Mouse (Mus musculus) heart, embryonic 16.5 days (tissue): ENCODE results near the gene Arhgap9. TPM values are rescaled to one million over a fixed set of nuclear protein-coding genes. Genes with fewer than 3 reads are reported as not detected.
A peak's percentile ranks its signal among the peaks of the same experiment; 100 is the strongest.

Experiments
- ATAC-seq: fragments of 200-750 bp; cut with Nextera tagmentation; replicated peaks from 2 replicates; pipeline ENCODE4 v1.8.0; 2017; ENCODE audit warnings: moderate number of reproducible peaks; ENCODE audit not compliant: insufficient read depth, low FRiP score; ENCODE audit errors: extremely low read depth
- H3K27ac ChIP-seq: fragments of 300-500 bp; sonication (generic); 2 replicates; pipeline ENCODE4 v1.5.1; 2014; ENCODE audit warnings: mild to moderate bottlenecking, low read length, control low read depth, moderate library complexity
- H3K27me3 ChIP-seq: fragments of 300-500 bp; sonication (generic); 2 replicates; pipeline ENCODE4 v1.6.1; 2014; ENCODE audit warnings: low read length, mixed read lengths; ENCODE audit not compliant: control insufficient read depth, insufficient read depth
- H3K36me3 ChIP-seq: fragments of 300-500 bp; sonication (generic); 2 replicates; pipeline ENCODE4 v1.6.1; 2014; ENCODE audit not compliant: control insufficient read depth, insufficient read depth
- H3K4me1 ChIP-seq: fragments of 300-500 bp; sonication (generic); 2 replicates; pipeline ENCODE4 v1.6.1; 2014; ENCODE audit warnings: low read length, mixed read lengths; ENCODE audit not compliant: control insufficient read depth, insufficient read depth
- H3K4me2 ChIP-seq: fragments of 300-500 bp; sonication (generic); 2 replicates; pipeline ENCODE4 v1.6.1; 2014; ENCODE audit warnings: low read depth, mild to moderate bottlenecking, control low read depth, low read length
- H3K4me3 ChIP-seq: fragments of 300-500 bp; sonication (generic); 2 replicates; pipeline ENCODE4 v1.5.1; 2014; ENCODE audit warnings: mild to moderate bottlenecking, control low read depth, low read length
- H3K9ac ChIP-seq: fragments of 300-500 bp; sonication (generic); 2 replicates; pipeline ENCODE4 v1.6.1; 2014; ENCODE audit warnings: low read length, control low read depth
- H3K9me3 ChIP-seq: fragments of 300-500 bp; sonication (generic); replicated peaks from 2 replicates; pipeline ENCODE4 v1.6.1; 2016; ENCODE audit warnings: low read length; ENCODE audit not compliant: control insufficient read depth
- WGBS: fragments of 180-500 bp; shearing (Covaris S2); extraction: QIAGEN DNeasy Blood & Tissue Kit; methylation state at CpG from one replicate; pipeline ENCODE4 v1.1.7; 2014; 5-methylcytosine and 5-hydroxymethylcytosine counted together
- polyA plus RNA-seq: library from polyadenylated mRNA; unstranded; fragments of >200 nt; fragmentation: Nextera tagmentation; extraction: Ambion mirVana; gene quantifications from 2 replicates; pipeline ENCODE4 v1.2.1, GENCODE M21; 2015

Gene Arhgap9
- polyA plus RNA-seq, 1 experiment from 2014 or later = 15.9 TPM

- 38% methylated on average over 14 of the region's 14 CpGs for WGBS
- H3K9ac ChIP-seq = peak overlapping the region; percentile 66
- peaks cover 11% of the 10 kb centered on the region for H3K4me1 ChIP-seq
- H3K27ac ChIP-seq = 0 out of 2 replicates have a peak overlapping the region, but pooled peaks have one; percentile 45
- no peaks in the 10 kb centered on the region for H3K36me3 ChIP-seq
- peak overlapping the region; percentile 82 for H3K4me2 ChIP-seq
- peaks cover 3% of the 10 kb centered on the region; the same call in 1 of the 2 replicates for H3K9me3 ChIP-seq
- peak overlapping the region; percentile 56 for H3K4me3 ChIP-seq
- ATAC-seq = peak; percentile 34; the same call in 1 of the 2 replicates
- peaks cover 39% of the 10 kb centered on the region for H3K27me3 ChIP-seq
Observed at GRCm38 (mm10) chr10:127325454-127326016, 3.8 kb downstream of the Arhgap9 start.

- peaks cover 3% of the 10 kb centered on the region; the same call in 1 of the 2 replicates for H3K9me3 ChIP-seq
- peak overlapping the region; percentile 56 for H3K4me3 ChIP-seq
- H3K27me3 ChIP-seq = peaks cover 41% of the 10 kb centered on the region
- H3K4me2 ChIP-seq = peak overlapping the region; percentile 82
- WGBS = 1% methylated on average over 54 of the region's 54 CpGs
- H3K36me3 ChIP-seq = no peaks in the 10 kb centered on the region
- peaks cover 11% of the 10 kb centered on the region for H3K4me1 ChIP-seq
- peak overlapping the region; percentile 66 for H3K9ac ChIP-seq
- 0 out of 2 replicates have a peak overlapping the region, but pooled peaks have one; percentile 45 for H3K27ac ChIP-seq
- ATAC-seq = 0 out of 2 replicates have a peak, but pooled peaks have one; percentile 24
Observed at GRCm38 (mm10) chr10:127326017-127326801, 4.4 kb downstream of the Arhgap9 start.

DNA sequence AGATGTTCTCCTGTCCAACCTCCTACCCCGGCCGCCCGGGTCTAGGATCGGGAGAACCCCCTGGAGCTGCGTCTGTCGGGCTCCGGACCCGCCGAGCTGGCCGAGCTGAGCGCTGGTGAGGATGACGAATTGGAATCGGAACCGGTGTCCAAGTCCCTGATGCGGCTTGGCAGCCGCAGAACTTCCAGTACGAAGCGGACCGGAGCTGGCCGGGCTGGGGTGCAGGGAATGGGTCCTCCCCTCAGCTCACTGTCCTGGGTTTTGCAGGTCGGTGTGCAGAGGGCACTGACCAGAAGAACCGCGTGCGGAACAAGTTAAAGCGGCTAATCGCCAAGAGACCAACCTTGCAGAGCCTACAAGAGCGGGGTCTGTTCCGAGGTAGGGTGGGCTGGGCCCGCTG is 5.1 kb downstream of the Arhgap9 start:
- Histone ChIP-seq H3K36me3 (no peaks in the 10 kb centered on the region), H3K27ac (no peak overlapping the region), H3K9me3 (peaks cover 3% of the 10 kb centered on the region; the same call in 1 of the 2 replicates), H3K9ac (peak overlapping the region; percentile 66), H3K4me3 (peak overlapping the region; percentile 56), H3K4me1 (peaks cover 11% of the 10 kb centered on the region), H3K4me2 (peak overlapping the region; percentile 82), H3K27me3 (peaks cover 41% of the 10 kb centered on the region)
- no peak for ATAC-seq
- 8% methylated on average over 29 of the region's 29 CpGs for WGBS

- H3K9ac ChIP-seq = no peak overlapping the region
- peaks cover 41% of the 10 kb centered on the region for H3K27me3 ChIP-seq
- H3K9me3 ChIP-seq = peaks cover 3% of the 10 kb centered on the region; the same call in 1 of the 2 replicates
- H3K4me3 ChIP-seq = no peak overlapping the region
- H3K36me3 ChIP-seq = no peaks in the 10 kb centered on the region
- no peak for ATAC-seq
- H3K27ac ChIP-seq = no peak overlapping the region
- H3K4me2 ChIP-seq = no peak overlapping the region
- WGBS = 49% methylated on average over 18 of the region's 18 CpGs
- peaks cover 11% of the 10 kb centered on the region for H3K4me1 ChIP-seq
Observed at GRCm38 (mm10) chr10:127327461-127328145, 5.8 kb downstream of the Arhgap9 start.

GRCm38 (mm10) chr10:127330212-127330611 is 8.4 kb downstream of the Arhgap9 start:
- Histone ChIP-seq H3K27me3 (peaks cover 35% of the 10 kb centered on the region), H3K9me3 (peaks cover 3% of the 10 kb centered on the region; the same call in 1 of the 2 replicates), H3K9ac (no peak overlapping the region), H3K4me2 (no peak overlapping the region), H3K4me3 (no peak overlapping the region), H3K27ac (no peak overlapping the region), H3K36me3 (no peaks in the 10 kb centered on the region), H3K4me1 (peaks cover 11% of the 10 kb centered on the region)
- no peak for ATAC-seq
- WGBS = 78% methylated on average over 7 of the region's 7 CpGs

- WGBS = 39% methylated on average over 29 of the region's 31 CpGs
- Histone ChIP-seq H3K27ac (no peak overlapping the region), H3K4me3 (no peak overlapping the region), H3K9me3 (no peaks in the 10 kb centered on the region; the same call in 1 of the 2 replicates), H3K36me3 (no peaks in the 10 kb centered on the region), H3K4me2 (peak overlapping the region; percentile 29; the same call in 1 of the 2 replicates), H3K4me1 (no peaks in the 10 kb centered on the region), H3K27me3 (peaks cover 21% of the 10 kb centered on the region), H3K9ac (no peak overlapping the region; the same call in 1 of the 2 replicates)
- ATAC-seq = no peak
Observed at GRCm38 (mm10) chr10:127332211-127332874, 10.6 kb downstream of the Arhgap9 start.

GRCm38 (mm10) chr10:127333152-127333551 is 11.4 kb downstream of the Arhgap9 start:
- no peak overlapping the region for H3K9ac ChIP-seq
- no peak overlapping the region for H3K27ac ChIP-seq
- peaks cover 18% of the 10 kb centered on the region for H3K27me3 ChIP-seq
- no peak for ATAC-seq
- H3K4me2 ChIP-seq = no peak overlapping the region
- no peaks in the 10 kb centered on the region for H3K9me3 ChIP-seq
- WGBS = 64% methylated on average over 5 of the region's 5 CpGs
- H3K4me3 ChIP-seq = no peak overlapping the region
- no peaks in the 10 kb centered on the region for H3K36me3 ChIP-seq
- no peaks in the 10 kb centered on the region for H3K4me1 ChIP-seq

DNA sequence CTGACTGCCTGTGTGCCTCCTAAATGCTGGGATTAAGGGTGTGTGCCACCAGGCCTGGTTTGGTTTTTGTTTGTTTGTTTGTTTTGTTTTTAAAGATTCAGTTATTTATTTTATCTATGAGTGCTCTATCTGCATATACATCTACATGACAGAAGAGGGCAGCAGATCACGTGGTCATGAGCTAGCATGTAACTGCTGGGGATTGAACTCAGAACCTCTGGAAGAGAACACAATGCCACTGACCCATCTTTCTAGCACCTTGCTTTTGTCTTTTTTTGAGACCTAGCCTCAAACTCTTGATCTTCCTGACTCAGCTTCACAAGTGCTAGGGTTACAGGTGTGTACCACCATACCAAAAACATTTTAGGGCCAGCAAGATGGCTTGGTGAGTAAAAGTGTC is 13.5 kb downstream of the Arhgap9 start:
- WGBS = 66% methylated on average over 1 of the region's 1 CpGs
- H3K4me2 ChIP-seq = no peak overlapping the region
- H3K9ac ChIP-seq = no peak overlapping the region
- no peak for ATAC-seq
- no peak overlapping the region for H3K4me3 ChIP-seq
- H3K27me3 ChIP-seq = peaks cover 14% of the 10 kb centered on the region
- H3K4me1 ChIP-seq = peaks cover 11% of the 10 kb centered on the region
- H3K9me3 ChIP-seq = no peaks in the 10 kb centered on the region
- H3K36me3 ChIP-seq = no peaks in the 10 kb centered on the region
- no peak overlapping the region for H3K27ac ChIP-seq
